Mouse (Mus musculus) intestine, embryonic 14.5 days (tissue): Measurements from ENCODE around the gene Arl10. TPM values are rescaled to one million over a fixed set of nuclear protein-coding genes. Genes with fewer than 3 reads are reported as not detected.

Experiments
- ATAC-seq: fragments of 200-750 bp; cut with Nextera tagmentation; replicated peaks from 2 replicates; pipeline ENCODE4 v1.8.0; 2017; ENCODE audit warnings: low read depth, moderate number of reproducible peaks, moderate TSS enrichment, moderate library complexity; ENCODE audit not compliant: low FRiP score, low TSS enrichment
- DNase-seq: peaks from one replicate; pipeline ENCODE4 v3.0.0-alpha.2; 2018; ENCODE audit warnings: low spot score
- H3K27ac ChIP-seq: fragments of 300-500 bp; sonication (generic); 2 replicates; pipeline ENCODE4 v1.5.1; 2014; ENCODE audit warnings: low read depth, mild to moderate bottlenecking, control low read depth
- H3K27me3 ChIP-seq: fragments of 300-500 bp; sonication (generic); replicated peaks from 2 replicates; pipeline ENCODE4 v1.6.1; 2014; ENCODE audit warnings: low read length, control low read depth; ENCODE audit not compliant: control insufficient read depth, insufficient read depth
- H3K36me3 ChIP-seq: fragments of 300-500 bp; sonication (generic); 2 replicates; pipeline ENCODE4 v1.6.1; 2014; ENCODE audit warnings: low read length, control low read depth; ENCODE audit not compliant: control insufficient read depth, insufficient read depth
- H3K4me1 ChIP-seq: fragments of 300-500 bp; sonication (generic); replicated peaks from 2 replicates; pipeline ENCODE4 v1.6.1; 2014; ENCODE audit warnings: low read length, control low read depth, mixed read lengths; ENCODE audit not compliant: control insufficient read depth, insufficient read depth
- H3K4me2 ChIP-seq: fragments of 300-500 bp; sonication (generic); 2 replicates; pipeline ENCODE4 v1.6.1; 2014; ENCODE audit warnings: low read length
- H3K4me3 ChIP-seq: fragments of 300-500 bp; sonication (generic); 2 replicates; pipeline ENCODE4 v1.5.1; 2014; ENCODE audit warnings: low read depth, low read length, control low read depth, mixed read lengths
- H3K9ac ChIP-seq: fragments of 300-500 bp; sonication (generic); 2 replicates; pipeline ENCODE4 v1.6.1; 2014; ENCODE audit warnings: mild to moderate bottlenecking, low read length
- H3K9me3 ChIP-seq: fragments of 300-500 bp; sonication (generic); 2 replicates; pipeline ENCODE4 v1.6.1; 2016; ENCODE audit warnings: low read length, control low read depth; ENCODE audit not compliant: control insufficient read depth
- WGBS: fragments of 180-500 bp; shearing (Covaris S2); extraction: QIAGEN DNeasy Blood & Tissue Kit; methylation state at CpG from one replicate; pipeline ENCODE4 v1.1.7; 2014; 5-methylcytosine and 5-hydroxymethylcytosine counted together
- polyA plus RNA-seq: library from polyadenylated mRNA; unstranded; fragments of >200 nt; fragmentation: Nextera tagmentation; extraction: Ambion mirVana; gene quantifications from 2 replicates; pipeline ENCODE4 v1.2.1, GENCODE M21; 2014

Gene Arl10
- polyA plus RNA-seq, 1 experiment from 2014 or later = 26.4 TPM

GRCm38 (mm10) chr13:54589996-54590951 is 15.5 kb downstream of the Arl10 start, which contains the start of the genes Nop16 and Higd2a:
Nop16 (minus strand) TSS chr13:54590090.
Higd2a (plus strand) TSS chr13:54590207.
- Histone ChIP-seq H3K36me3 (peaks cover 43% of the 10 kb centered on the region), H3K9me3 (no peaks in the 10 kb centered on the region), H3K9ac (peak within 1 kb of the TSS; percentile 84), H3K27ac (peak within 1 kb of the TSS; percentile 85), H3K4me2 (peak within 1 kb of the TSS; percentile 92), H3K4me1 (peaks cover 13% of the 10 kb centered on the region; the same call in 1 of the 2 replicates), H3K4me3 (peak within 1 kb of the TSS; percentile 87), H3K27me3 (no peaks in the 10 kb centered on the region)
- WGBS = under 1% methylated on average over 51 of the region's 51 CpGs
- DNase-seq (peak; percentile 99), ATAC-seq (peak; percentile 96)

GRCm38 (mm10) chr13:54591776-54592356 is 17.1 kb downstream of the Arl10 start:
- 90% methylated on average over 8 of the region's 8 CpGs for WGBS
- no peak for DNase-seq
- H3K4me2 ChIP-seq = no peak overlapping the region
- no peaks in the 10 kb centered on the region for H3K9me3 ChIP-seq
- H3K27me3 ChIP-seq = no peaks in the 10 kb centered on the region
- no peak overlapping the region for H3K27ac ChIP-seq
- no peak overlapping the region for H3K9ac ChIP-seq
- no peak overlapping the region for H3K4me3 ChIP-seq
- ATAC-seq = no peak
- peaks cover 13% of the 10 kb centered on the region; the same call in 1 of the 2 replicates for H3K4me1 ChIP-seq
- H3K36me3 ChIP-seq = peaks cover 41% of the 10 kb centered on the region

- peaks cover 35% of the 10 kb centered on the region for H3K36me3 ChIP-seq
- no peak overlapping the region for H3K9ac ChIP-seq
- peaks cover 13% of the 10 kb centered on the region; the same call in 1 of the 2 replicates for H3K4me1 ChIP-seq
- 88% methylated on average over 11 of the region's 11 CpGs for WGBS
- no peaks in the 10 kb centered on the region for H3K27me3 ChIP-seq
- H3K4me3 ChIP-seq = no peak overlapping the region
- no peak overlapping the region for H3K4me2 ChIP-seq
- DNase-seq (no peak), ATAC-seq (no peak)
- no peaks in the 10 kb centered on the region for H3K9me3 ChIP-seq
- no peak overlapping the region for H3K27ac ChIP-seq
Observed at GRCm38 (mm10) chr13:54593617-54594016, 18.8 kb downstream of the Arl10 start.

- H3K4me2 ChIP-seq = no peak overlapping the region
- no peak overlapping the region for H3K4me3 ChIP-seq
- H3K36me3 ChIP-seq = peaks cover 39% of the 10 kb centered on the region
- no peak for DNase-seq
- H3K9me3 ChIP-seq = no peaks in the 10 kb centered on the region
- H3K4me1 ChIP-seq = peaks cover 2% of the 10 kb centered on the region; the same call in 1 of the 2 replicates
- H3K27me3 ChIP-seq = no peaks in the 10 kb centered on the region
- WGBS = 75% methylated on average over 8 of the region's 8 CpGs
- H3K9ac ChIP-seq = no peak overlapping the region
- H3K27ac ChIP-seq = no peak overlapping the region
- ATAC-seq = no peak
Observed at GRCm38 (mm10) chr13:54596107-54596690, 21.4 kb downstream of the Arl10 start.

GRCm38 (mm10) chr13:54596870-54597269 is 22.1 kb downstream of the Arl10 start:
- DNase-seq (no peak), ATAC-seq (no peak)
- Histone ChIP-seq H3K36me3 (peaks cover 38% of the 10 kb centered on the region), H3K4me1 (no peaks in the 10 kb centered on the region; the same call in 1 of the 2 replicates), H3K9me3 (no peaks in the 10 kb centered on the region), H3K27me3 (no peaks in the 10 kb centered on the region), H3K4me2 (no peak overlapping the region), H3K27ac (no peak overlapping the region), H3K9ac (no peak overlapping the region), H3K4me3 (no peak overlapping the region)
- WGBS = 65% methylated on average over 5 of the region's 5 CpGs

- H3K9me3 ChIP-seq = no peaks in the 10 kb centered on the region
- H3K27ac ChIP-seq = no peak overlapping the region
- H3K4me3 ChIP-seq = no peak overlapping the region
- H3K4me1 ChIP-seq = no peaks in the 10 kb centered on the region
- no peak overlapping the region for H3K9ac ChIP-seq
- WGBS = 90% methylated on average over 12 of the region's 12 CpGs
- H3K36me3 ChIP-seq = peaks cover 25% of the 10 kb centered on the region
- no peak for ATAC-seq
- no peak overlapping the region for H3K4me2 ChIP-seq
- H3K27me3 ChIP-seq = no peaks in the 10 kb centered on the region
- DNase-seq = no peak
Observed at GRCm38 (mm10) chr13:54598622-54599143, 23.9 kb downstream of the Arl10 start.

- Histone ChIP-seq H3K9ac (no peak overlapping the region), H3K4me2 (no peak overlapping the region), H3K27me3 (no peaks in the 10 kb centered on the region), H3K4me3 (no peak overlapping the region), H3K4me1 (no peaks in the 10 kb centered on the region), H3K27ac (0 out of 2 replicates have a peak overlapping the region, but pooled peaks have one; percentile 9), H3K9me3 (no peaks in the 10 kb centered on the region), H3K36me3 (peaks cover 14% of the 10 kb centered on the region)
- peak; percentile 78 for ATAC-seq
- 30% methylated on average over 3 of the region's 3 CpGs for WGBS
- no peak for DNase-seq
Observed at GRCm38 (mm10) chr13:54602639-54603111, 27.9 kb downstream of the Arl10 start.

GRCm38 (mm10) chr13:54603501-54603900 is 28.7 kb downstream of the Arl10 start:
- Histone ChIP-seq H3K9ac (no peak overlapping the region), H3K27me3 (no peaks in the 10 kb centered on the region), H3K36me3 (peaks cover 10% of the 10 kb centered on the region; the same call in 1 of the 2 replicates), H3K9me3 (no peaks in the 10 kb centered on the region), H3K27ac (no peak overlapping the region), H3K4me3 (no peak overlapping the region), H3K4me2 (no peak overlapping the region), H3K4me1 (no peaks in the 10 kb centered on the region)
- no peak for ATAC-seq
- no peak for DNase-seq
